Mouse (Mus musculus) gastrocnemius, postnatal 14 days (tissue): ENCODE data around the gene Pnkd. TPM values are rescaled to one million over a fixed set of nuclear protein-coding genes. Genes with fewer than 3 reads are reported as not detected.
A peak's percentile ranks its signal among the peaks of the same experiment; 100 is the strongest.
"Not testable (repeated sequence)": the region's sequence is repeated elsewhere in the genome, so short reads cannot be mapped to it uniquely, and the experiment has no call there.

Experiments
- DNase-seq: peaks from one replicate; pipeline ENCODE4 v3.0.0; 2021; ENCODE audit warnings: mixed read lengths
- intact Hi-C: fragments of 180-260 bp; cut with DNase I; formaldehyde crosslinking; loops from one replicate; pipeline ENCODE4 v1.15.1; 2025; ENCODE audit warnings: low total_unique reads
- total RNA-seq, 2 experiments: library from RNA; stranded (reverse); gene quantifications; 2 replicates each; pipeline ENCODE4 v1.2.3; 2021

Gene Pnkd
- total RNA-seq, 2 experiments from 2014 or later, result 59.8 to 72.1 TPM

DNA sequence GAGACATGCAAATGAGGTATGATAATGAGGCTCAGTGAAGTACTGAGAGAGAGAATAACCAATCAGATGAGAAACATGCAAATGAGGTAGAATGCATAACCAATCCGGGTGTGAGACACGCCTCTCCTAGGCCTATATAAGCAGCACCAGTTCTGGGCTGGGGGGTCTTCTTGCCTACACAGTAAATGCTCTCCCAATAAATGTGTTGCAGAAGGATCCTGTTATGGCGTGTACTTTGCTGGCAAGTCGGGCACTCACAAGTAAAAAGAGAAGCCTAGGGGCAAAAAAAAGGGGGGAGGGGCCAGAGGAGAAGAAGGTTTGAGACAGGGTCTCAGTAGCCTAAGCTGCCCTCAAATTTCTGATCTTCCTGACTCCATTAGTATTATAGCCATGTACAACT lies 56.3 kb downstream of the Pnkd start:
- intact Hi-C loops, DNase-seq: not testable (repeated sequence)

GRCm38 (mm10) chr1:74341898-74342297 lies 57.2 kb downstream of the Pnkd start:
- intact Hi-C loops, result no loop called here
- no peak for DNase-seq

GRCm38 (mm10) chr1:74342308-74342707 lies 57.6 kb downstream of the Pnkd start:
- DNase-seq, result no peak
- intact Hi-C loops, result no loop called here

GRCm38 (mm10) chr1:74343161-74343560 lies 58.4 kb downstream of the Pnkd start:
- intact Hi-C loops, result no loop called here
- DNase-seq, result no peak

DNA sequence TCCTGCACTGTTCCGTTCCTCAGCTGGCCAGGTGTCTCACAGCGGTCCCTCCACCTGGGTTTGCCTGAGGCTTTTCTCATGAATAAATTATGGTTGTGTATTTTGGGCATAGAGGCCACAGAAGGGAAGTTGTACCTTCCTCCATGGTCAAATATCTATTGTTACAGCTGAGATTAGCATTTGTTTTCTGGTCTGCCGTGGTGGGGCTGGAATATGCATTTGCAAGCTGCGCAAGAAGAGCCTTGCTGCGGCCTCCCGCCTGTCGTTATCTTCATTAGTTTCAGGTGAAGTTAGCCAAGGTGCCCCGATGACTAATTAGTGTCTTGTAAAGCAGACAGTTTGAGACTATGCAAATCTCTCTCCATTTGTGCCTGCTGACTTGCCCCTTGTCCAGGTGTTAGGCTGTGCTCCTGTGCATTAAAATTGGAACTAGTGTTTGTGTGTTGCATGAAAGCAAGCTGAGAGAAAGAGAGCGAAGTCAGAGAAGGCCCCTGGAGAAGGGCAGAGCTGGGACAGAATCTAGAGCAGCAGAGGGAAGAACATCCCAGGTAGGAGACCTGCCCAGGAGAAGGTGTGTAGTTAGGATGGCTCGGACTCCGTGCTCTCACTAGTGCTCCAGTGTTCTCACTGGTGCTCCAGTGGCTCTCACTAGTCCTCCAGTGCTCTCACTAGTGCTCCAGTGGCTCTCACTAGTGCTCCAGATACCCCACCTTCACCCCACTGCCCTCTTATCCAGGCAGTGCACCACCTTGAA lies 59.6 kb downstream of the Pnkd start:
- no peak for DNase-seq
- intact Hi-C loops, result no loop called here

DNA sequence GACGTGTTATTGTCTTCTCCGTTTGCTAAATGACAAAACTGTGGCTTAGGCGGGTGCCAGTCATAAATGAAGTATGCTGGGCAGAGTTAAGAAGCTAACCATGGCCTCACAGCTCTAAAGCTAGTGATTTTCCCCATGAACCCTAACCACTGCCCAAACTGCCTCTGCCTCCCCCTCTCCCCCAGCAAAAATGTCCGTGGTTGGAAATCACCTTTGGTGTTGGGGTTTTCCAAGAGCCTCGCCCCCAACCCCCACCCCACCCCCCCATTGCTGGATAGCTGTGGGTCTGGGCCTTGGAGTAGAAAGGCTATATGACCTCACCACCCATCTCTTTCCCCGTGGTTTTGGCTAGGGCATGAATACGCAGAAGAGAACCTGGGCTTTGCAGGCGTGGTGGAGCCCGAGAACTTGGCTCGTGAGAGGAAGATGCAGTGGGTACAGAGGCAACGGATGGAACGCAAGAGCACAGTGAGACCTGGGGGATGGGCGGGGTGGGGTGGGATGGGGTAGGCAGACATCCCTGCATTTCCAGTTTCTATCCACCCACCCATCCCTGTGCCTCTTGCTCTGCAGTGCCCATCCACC lies 66.5 kb downstream of the Pnkd start:
- DNase-seq, result no peak
- intact Hi-C loops, result no loop called here

DNA sequence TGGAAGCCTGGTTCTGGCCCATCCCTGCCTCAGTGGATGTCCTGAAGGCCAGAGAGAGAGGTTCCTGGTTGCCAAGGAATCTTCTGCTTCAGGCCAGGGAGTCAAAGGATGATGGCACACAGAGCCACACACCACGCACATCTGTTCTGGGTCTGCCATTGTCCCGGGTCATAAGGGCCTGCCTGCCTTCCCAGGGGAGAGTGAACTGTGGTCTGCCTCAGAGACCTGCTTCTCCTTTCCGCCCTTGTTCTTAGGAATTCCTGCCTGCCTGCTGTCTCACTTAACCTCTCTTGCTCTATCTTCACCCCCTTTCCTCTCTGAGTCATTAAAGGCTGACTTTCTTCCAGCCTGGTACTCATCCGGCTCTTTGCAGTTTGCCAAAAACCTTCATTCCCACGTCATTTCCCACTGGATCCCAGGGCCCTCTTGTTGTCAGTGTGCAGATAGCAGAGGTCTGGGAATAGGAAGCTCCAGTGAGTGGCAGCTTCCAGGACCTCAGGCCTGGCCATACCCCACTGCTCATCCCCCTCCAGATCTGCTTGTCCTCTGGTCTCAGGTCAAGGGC lies 67.9 kb downstream of the Pnkd start:
- no peak for DNase-seq

DNA sequence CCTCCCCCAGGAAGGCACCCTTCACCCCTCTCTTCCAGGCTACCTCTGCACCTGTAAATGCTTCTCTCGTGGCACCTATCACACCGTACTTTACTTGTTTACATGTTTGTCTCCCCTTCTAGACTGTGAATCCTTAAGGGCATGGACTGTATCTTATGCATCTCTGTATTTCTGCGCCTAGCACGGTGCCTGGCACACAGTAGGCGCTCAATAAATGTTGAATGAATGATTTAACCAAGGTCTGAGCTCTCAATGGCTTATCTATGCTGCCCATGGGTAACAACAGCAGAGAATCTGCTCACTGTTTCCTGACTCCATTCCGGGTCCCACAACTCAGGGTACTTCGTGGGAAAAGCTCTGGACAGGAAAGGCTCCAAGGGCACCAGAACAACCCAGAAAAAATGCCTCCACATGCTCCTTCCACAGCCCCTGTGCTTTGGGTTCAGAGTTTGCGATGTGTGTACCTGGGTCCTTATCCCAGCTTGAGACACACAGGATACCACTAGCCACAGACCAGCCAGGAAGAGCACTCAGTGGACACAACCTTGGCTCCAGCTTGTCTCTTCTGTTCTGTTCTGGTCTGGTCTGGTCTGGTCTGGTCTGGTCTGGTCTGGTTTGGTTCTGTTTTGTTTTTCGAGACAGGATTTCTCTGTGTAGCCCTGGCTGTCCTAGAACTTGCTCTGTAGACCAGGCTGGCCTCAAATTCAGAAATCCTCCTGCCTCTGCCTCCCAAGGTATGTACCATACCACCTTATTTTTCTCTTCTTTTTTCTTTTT lies 68.9 kb downstream of the Pnkd start:
- DNase-seq, result no peak
- intact Hi-C loops, result no loop called here

More for the DNA sequence above, 67.9 kb downstream of the Pnkd start:
- intact Hi-C loops, result no loop called here

- no peak for DNase-seq
- intact Hi-C loops, result no loop called here
Observed at GRCm38 (mm10) chr1:74357531-74357930, 72.8 kb downstream of the Pnkd start.

DNA sequence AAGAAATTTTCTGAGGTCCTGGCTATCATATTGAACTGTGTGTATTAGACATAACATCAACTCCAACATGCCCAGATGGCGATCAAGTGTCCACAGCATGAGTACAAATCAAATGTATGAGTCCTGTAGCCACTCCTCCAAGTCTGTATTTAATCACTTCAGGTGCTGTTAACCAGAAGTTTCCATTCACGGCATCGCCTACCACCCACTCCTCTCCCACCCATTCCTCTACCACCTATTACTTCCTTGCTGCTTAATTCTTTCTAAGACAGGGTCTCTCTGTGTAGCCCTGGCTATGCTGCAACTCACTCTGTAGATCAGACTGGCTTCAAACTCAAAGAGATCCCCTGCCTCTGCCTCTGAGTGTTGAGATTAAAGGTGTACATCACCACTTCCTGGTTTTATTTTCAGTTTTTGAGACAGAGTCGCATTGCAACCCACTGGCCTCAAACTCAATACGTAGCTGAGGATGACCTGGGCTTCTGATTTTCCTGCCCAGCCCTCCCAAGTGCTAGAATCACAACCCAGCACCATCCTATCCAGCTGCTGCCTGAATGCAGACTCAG lies 75.3 kb downstream of the Pnkd start:
- intact Hi-C loops, result loop anchor here (5.0 to 10.0 kb wide), 2 partner anchors 48 to 155 kb away; no protein-coding TSS in a partner anchor
- no peak for DNase-seq

DNA sequence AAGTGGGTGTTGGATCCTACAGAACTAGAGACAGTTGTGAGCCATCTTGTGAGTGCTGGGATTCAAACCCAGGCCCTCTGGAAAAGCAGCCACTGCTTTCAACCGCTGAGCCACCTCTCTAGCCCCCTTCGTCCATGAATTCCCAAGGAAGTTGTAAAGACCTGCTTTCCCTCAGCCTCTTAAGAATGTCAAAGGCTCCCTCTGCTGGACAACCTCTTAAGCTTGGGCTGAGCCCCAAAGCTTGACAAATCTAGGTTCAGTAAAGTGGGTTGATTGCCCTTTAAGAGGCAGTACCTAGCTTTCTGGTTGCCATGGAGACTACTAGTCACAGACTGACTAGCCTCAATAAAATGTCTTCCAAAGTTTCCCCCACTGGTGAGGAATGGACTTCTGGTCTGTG lies 77.1 kb downstream of the Pnkd start, which contains the start of gene Catip:
Gene Catip (plus strand): TSS at position 297 of the 400 bp plus-strand sequence.
- peak; percentile 67 for DNase-seq
- intact Hi-C loops, result loop anchor here (5.0 to 10.0 kb wide), 2 partner anchors 50 to 157 kb away; no protein-coding TSS in a partner anchor

DNA sequence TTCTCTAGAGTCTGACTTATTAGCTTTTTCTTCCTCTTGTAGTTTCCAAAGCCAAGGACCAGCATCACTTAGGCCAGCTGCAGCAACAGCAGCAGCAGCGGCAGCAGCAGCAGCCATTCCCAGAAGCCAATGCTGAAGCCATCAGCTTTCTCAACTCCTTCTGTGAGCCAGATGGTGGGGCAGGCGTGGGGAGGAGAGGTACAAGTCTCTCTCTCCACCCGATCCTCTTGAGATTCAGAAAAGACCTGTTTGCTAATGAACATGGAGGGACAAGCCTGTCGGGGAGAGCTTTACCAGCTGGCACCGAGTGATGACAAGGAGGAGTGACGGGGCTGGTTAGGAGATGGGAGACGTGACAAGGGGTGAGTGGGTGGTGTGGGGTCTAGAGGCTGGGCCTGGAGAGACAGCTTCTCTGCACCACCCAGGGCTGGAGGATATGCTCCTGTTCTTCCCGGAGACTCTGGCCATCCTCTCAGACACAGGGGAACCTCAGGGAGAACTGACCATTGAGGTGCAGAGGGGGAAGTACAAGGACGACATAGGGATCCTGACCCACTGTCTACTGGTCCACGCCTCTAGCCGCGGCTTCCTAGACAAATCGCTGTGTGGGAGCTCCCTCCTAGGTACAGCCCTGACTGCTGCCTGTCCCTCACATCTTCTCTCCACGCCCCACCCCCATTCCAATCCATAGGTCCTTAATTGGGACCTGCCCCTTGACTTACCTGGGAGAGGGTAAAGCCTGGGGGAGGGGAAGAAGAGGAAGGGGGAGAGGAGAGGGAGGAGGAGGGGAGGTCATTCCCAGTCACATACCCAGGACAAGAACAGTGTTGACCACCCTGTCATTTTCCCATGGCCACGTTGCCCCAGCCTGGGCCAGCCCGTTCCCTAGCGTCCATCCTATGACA lies 77.8 kb downstream of the Pnkd start:
- intact Hi-C loops, result loop anchor here (5.0 to 10.0 kb wide), 2 partner anchors 50 to 158 kb away; no protein-coding TSS in a partner anchor
- no peak for DNase-seq

GRCm38 (mm10) chr1:74363437-74363836 lies 78.7 kb downstream of the Pnkd start:
- intact Hi-C loops, result loop anchor here (5.0 to 10.0 kb wide), 2 partner anchors 51 to 159 kb away; no protein-coding TSS in a partner anchor
- no peak for DNase-seq

DNA sequence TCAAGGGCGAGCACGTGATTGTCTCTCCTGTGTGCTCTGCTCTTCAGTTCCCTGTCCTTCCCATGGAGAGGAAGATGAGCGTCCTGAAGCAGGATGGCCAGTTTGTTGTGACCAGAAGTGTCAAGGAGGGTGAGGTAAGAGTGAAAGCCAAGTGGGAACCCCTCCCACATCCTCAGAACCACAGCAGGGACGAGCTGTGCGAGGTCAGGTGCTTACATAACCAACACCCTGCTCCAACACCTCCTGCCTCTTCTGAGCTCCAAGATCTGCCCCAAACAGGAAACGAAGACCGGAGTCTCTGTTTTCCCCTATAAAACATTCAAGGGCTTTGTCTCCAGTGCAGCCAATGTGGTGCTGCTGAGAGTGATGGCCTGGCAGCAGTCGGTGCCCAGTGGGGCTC lies 79.5 kb downstream of the Pnkd start:
- intact Hi-C loops, result loop anchor here (5.0 to 10.0 kb wide), 2 partner anchors 52 to 159 kb away; no protein-coding TSS in a partner anchor
- no peak for DNase-seq

DNA sequence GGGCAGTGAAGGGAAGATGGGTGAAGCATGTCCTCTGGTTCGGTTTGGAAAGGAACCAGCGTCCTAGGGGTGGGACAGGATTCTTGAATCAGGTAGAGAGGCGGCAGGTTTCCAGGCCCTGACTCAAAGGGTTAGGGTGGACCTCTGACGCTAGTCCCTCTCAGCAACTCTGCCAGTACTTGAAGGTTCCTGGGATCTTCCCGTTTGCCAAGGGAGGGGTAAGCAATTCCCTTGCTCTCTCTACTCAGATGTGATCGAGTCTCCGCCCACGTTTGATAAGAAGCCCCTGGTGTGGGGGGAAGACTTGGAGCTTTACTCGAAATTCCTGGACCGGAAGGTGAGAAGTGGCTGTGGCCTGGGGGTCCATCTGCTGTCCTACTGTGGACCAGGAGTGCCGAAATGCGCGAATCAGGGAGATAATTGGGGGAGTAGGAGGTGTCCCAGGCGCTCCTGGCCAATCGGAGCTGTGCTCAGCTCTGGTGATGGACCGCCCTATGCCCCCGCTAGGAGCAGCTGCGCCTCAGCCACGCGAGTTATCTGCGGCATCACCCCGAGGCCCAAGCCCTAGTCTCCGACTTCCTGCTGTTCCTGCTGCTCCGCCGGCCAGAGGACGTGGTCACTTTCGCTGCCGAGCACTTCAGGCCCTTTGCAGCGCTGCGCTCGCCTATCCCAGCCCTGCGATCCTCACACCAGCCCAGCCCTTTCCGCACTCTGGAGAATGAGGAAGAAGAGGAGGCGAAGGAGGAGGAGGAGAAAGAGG lies 83.3 kb downstream of the Pnkd start:
- intact Hi-C loops, result loop anchor here (10.0 kb wide), 1 partner anchor 163 kb away; no protein-coding TSS in a partner anchor

GRCm38 (mm10) chr1:74370040-74370439 lies 85.3 kb downstream of the Pnkd start:
- intact Hi-C loops, result no loop called here
- DNase-seq, result no peak

More for the DNA sequence above, 83.3 kb downstream of the Pnkd start:
- DNase-seq, result peak; percentile 76

- intact Hi-C loops, result no loop called here
- DNase-seq, result no peak
Observed at GRCm38 (mm10) chr1:74373372-74373771, 88.6 kb downstream of the Pnkd start.

GRCm38 (mm10) chr1:74374980-74375379 lies 90.2 kb downstream of the Pnkd start, which contains the start of gene Slc11a1:
Gene Slc11a1, plus strand, starts transcription at chr1:74375195.
- DNase-seq, result no peak
- intact Hi-C loops, result no loop called here
